In the genomic region with DNA sequence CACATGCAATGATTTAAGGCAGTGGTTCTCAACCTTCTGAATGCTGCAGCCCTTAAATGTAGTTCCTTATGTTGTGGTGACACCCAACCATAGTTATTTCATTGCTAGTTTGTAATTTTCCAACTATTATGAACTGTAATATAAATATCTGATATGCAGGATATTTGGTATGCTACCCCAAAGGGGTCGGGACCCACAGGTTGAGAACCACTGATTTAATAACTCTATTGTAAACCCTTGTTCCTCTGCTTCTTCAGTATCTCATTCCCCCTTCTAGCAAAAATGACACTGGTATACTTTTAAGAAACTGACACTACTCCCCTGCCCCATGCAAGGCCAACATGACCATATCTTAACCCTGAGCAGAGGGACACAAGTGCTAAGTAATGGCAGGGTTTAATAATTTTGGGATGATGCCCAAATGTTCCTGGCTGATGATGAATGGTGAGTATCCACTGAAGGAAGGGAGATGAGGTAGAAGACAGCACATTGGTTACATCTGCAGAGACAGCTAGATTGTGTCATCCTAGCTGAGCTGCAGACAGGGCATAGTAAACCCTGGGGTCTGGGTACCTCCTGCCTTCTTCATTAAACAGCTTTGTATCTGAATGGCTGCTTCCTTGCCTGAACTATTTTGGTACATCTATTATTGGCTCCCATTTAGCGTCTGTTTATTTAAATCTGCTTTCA, we compare ENCODE assay signal across 24 mouse cellular contexts. TPM values are rescaled to one million over a fixed set of nuclear protein-coding genes. Genes with fewer than 3 reads are reported as not detected.
DNase-seq lines count a peak whose midpoint lies in the region; ATAC-seq lines count a peak whose summit lies in the region.
"Had no signal": no experiment of that assay in that cellular context is flagged by ENCODE, and none has a peak within 500 bp of the region (broad histone marks: within the 10 kb centered on the region; RNA-seq: fewer than 3 reads in every experiment).

No protein-coding gene starts in this region.

- H3K27me3 ChIP-seq in hindbrain, embryonic 10.5 days (ENCODE audit: insufficient read depth, poor library complexity, severe bottlenecking): peaks cover 37% of the 10 kb centered on the region
- H3K27me3 ChIP-seq in hindbrain, embryonic 11.5 days (ENCODE audit: control insufficient read depth, insufficient read depth, low read length): no peaks in the 10 kb centered on the region
- no peaks in the 10 kb centered on the region for H3K27me3 ChIP-seq in midbrain, embryonic 11.5 days (ENCODE audit: control insufficient read depth, insufficient read depth, low read length)
- H3K27me3 ChIP-seq in midbrain, embryonic 16.5 days (ENCODE audit: control insufficient read depth, insufficient read depth, low read depth, low read length): no peaks in the 10 kb centered on the region
- 0 out of 2 replicates have a peak, but pooled peaks cover 2% of the 10 kb centered on the region for H3K27me3 ChIP-seq in forebrain, embryonic 12.5 days
- H3K27me3 ChIP-seq in neural tube, embryonic 14.5 days (ENCODE audit: control insufficient read depth, insufficient read depth, low read length): no peaks in the 10 kb centered on the region
- H3K27me3 ChIP-seq: embryonic facial prominence, embryonic 13.5 days; intestine, embryonic 15.5 days; limb, embryonic 15.5 days; liver, embryonic 15.5 days; neural tube, embryonic 12.5 days had no signal

- no peak overlapping the region for H3K9ac ChIP-seq in hindbrain, embryonic 11.5 days (ENCODE audit: low read depth, low read length)
- no peak overlapping the region for H3K9ac ChIP-seq in midbrain, embryonic 11.5 days (ENCODE audit: low read length)
- no peak overlapping the region for H3K9ac ChIP-seq in midbrain, embryonic 16.5 days (ENCODE audit: low read depth, low read length)
- no peak overlapping the region for H3K9ac ChIP-seq in forebrain, embryonic 12.5 days
- H3K9ac ChIP-seq in neural tube, embryonic 14.5 days (replicated peaks; ENCODE audit: low read depth, low read length): no peak overlapping the region
- H3K9ac ChIP-seq: embryonic facial prominence, embryonic 13.5 days; intestine, embryonic 15.5 days; limb, embryonic 15.5 days; liver, embryonic 15.5 days; neural tube, embryonic 12.5 days had no signal

- WGBS in hindbrain, embryonic 10.5 days: 78% methylated on average over 2 of the region's 2 CpGs
- WGBS in hindbrain, embryonic 11.5 days: 69% methylated on average over 2 of the region's 2 CpGs
- 80% methylated on average over 2 of the region's 2 CpGs for WGBS in midbrain, embryonic 11.5 days
- WGBS in midbrain, embryonic 16.5 days: 59% methylated on average over 2 of the region's 2 CpGs
- 55% methylated on average over 2 of the region's 2 CpGs for WGBS in forebrain, embryonic 12.5 days
- WGBS in neural tube, embryonic 14.5 days: 72% methylated on average over 2 of the region's 2 CpGs

- no peak overlapping the region for H3K4me2 ChIP-seq in hindbrain, embryonic 11.5 days (replicated peaks; ENCODE audit: low read depth, low read length)
- H3K4me2 ChIP-seq in midbrain, embryonic 11.5 days: no peak overlapping the region
- H3K4me2 ChIP-seq in midbrain, embryonic 16.5 days (ENCODE audit: low read length): no peak overlapping the region
- H3K4me2 ChIP-seq in forebrain, embryonic 12.5 days: no peak overlapping the region
- H3K4me2 ChIP-seq in neural tube, embryonic 14.5 days (ENCODE audit: low read depth, low read length): no peak overlapping the region
- H3K4me2 ChIP-seq: intestine, embryonic 15.5 days; limb, embryonic 15.5 days; liver, embryonic 15.5 days had no signal

- H3K27ac ChIP-seq in hindbrain, embryonic 10.5 days: peak overlapping the region; percentile 83; the same call in 1 of the 2 replicates
- no peak overlapping the region for H3K27ac ChIP-seq in hindbrain, embryonic 11.5 days (ENCODE audit: low read depth, low read length)
- peak overlapping the region; percentile 68 for H3K27ac ChIP-seq in midbrain, embryonic 11.5 days (ENCODE audit: low read depth, low read length)
- no peak overlapping the region for H3K27ac ChIP-seq in midbrain, embryonic 16.5 days (ENCODE audit: low read length)
- peak overlapping the region; percentile 88 for H3K27ac ChIP-seq in forebrain, embryonic 12.5 days
- H3K27ac ChIP-seq in neural tube, embryonic 14.5 days (ENCODE audit: low read depth, low read length): no peak overlapping the region
- H3K27ac ChIP-seq: embryonic facial prominence, embryonic 13.5 days; heart, adult 2 months; intestine, embryonic 15.5 days; limb, embryonic 15.5 days; liver, embryonic 15.5 days; neural tube, embryonic 12.5 days had no signal

- no peak for DNase-seq in hindbrain, embryonic 10.5 days (ENCODE audit: low spot score)
- no peak for DNase-seq in hindbrain, embryonic 11.5 days (ENCODE audit: low spot score)
- DNase-seq in midbrain, embryonic 11.5 days (ENCODE audit: low spot score, missing footprints): peak; percentile 84
- DNase-seq in right cerebral cortex, postnatal 25 days: no peak
- DNase-seq: adrenal gland, postnatal 10 days; cerebellum, adult 9-11 months; gastrocnemius, postnatal 14 days; heart, adult 2 months; heart, postnatal 36 days; kidney, postnatal 36 days; thymus, postnatal 14 days had no signal

- H3K36me3 ChIP-seq in hindbrain, embryonic 10.5 days: no peaks in the 10 kb centered on the region
- no peaks in the 10 kb centered on the region for H3K36me3 ChIP-seq in hindbrain, embryonic 11.5 days (ENCODE audit: control insufficient read depth, insufficient read depth, low read length)
- no peaks in the 10 kb centered on the region for H3K36me3 ChIP-seq in midbrain, embryonic 11.5 days (ENCODE audit: control insufficient read depth, insufficient read depth, low read length)
- no peaks in the 10 kb centered on the region for H3K36me3 ChIP-seq in midbrain, embryonic 16.5 days (ENCODE audit: control insufficient read depth, insufficient read depth, low read length)
- H3K36me3 ChIP-seq in forebrain, embryonic 12.5 days (replicated peaks): no peaks in the 10 kb centered on the region
- H3K36me3 ChIP-seq in neural tube, embryonic 14.5 days (ENCODE audit: control insufficient read depth, insufficient read depth, low read length): no peaks in the 10 kb centered on the region
- H3K36me3 ChIP-seq: embryonic facial prominence, embryonic 13.5 days; G1E; intestine, embryonic 15.5 days; limb, embryonic 15.5 days; liver, embryonic 15.5 days; neural tube, embryonic 12.5 days had no signal

- ATAC-seq in hindbrain, embryonic 11.5 days (ENCODE audit: low FRiP score): no peak
- no peak for ATAC-seq in midbrain, embryonic 11.5 days (ENCODE audit: low FRiP score)
- no peak for ATAC-seq in midbrain, embryonic 16.5 days
- ATAC-seq in forebrain, embryonic 12.5 days (ENCODE audit: low FRiP score): no peak
- ATAC-seq in neural tube, embryonic 14.5 days (ENCODE audit: low read depth): peak; percentile 25; the same call in 1 of the 2 replicates
- ATAC-seq in granulocyte monocyte progenitor cell, adult 5-6 weeks (replicated peaks; ENCODE audit: poor library complexity, severe bottlenecking): no peak
- ATAC-seq: activated CD4-positive, CD25-positive, alpha-beta regulatory T cell, adult 4 months; intestine, embryonic 15.5 days; lung, postnatal 0 days had no signal

- H3K4me1 ChIP-seq in hindbrain, embryonic 10.5 days (replicated peaks): peaks cover 39% of the 10 kb centered on the region
- H3K4me1 ChIP-seq in hindbrain, embryonic 11.5 days (replicated peaks; ENCODE audit: control insufficient read depth, insufficient read depth, low read length): no peaks in the 10 kb centered on the region; the same call in 1 of the 2 replicates
- peaks cover 23% of the 10 kb centered on the region for H3K4me1 ChIP-seq in midbrain, embryonic 11.5 days (ENCODE audit: control insufficient read depth, insufficient read depth, low read length)
- peaks cover 7% of the 10 kb centered on the region for H3K4me1 ChIP-seq in midbrain, embryonic 16.5 days (ENCODE audit: control insufficient read depth, insufficient read depth, low read length)
- H3K4me1 ChIP-seq in forebrain, embryonic 12.5 days: peaks cover 35% of the 10 kb centered on the region
- peaks cover 7% of the 10 kb centered on the region; the same call in 1 of the 2 replicates for H3K4me1 ChIP-seq in neural tube, embryonic 14.5 days (ENCODE audit: control insufficient read depth, insufficient read depth, low read length)
- H3K4me1 ChIP-seq: intestine, embryonic 15.5 days; liver, embryonic 15.5 days had no signal

- no peaks in the 10 kb centered on the region for H3K9me3 ChIP-seq in hindbrain, embryonic 10.5 days
- no peaks in the 10 kb centered on the region for H3K9me3 ChIP-seq in hindbrain, embryonic 11.5 days (ENCODE audit: control insufficient read depth, low read length)
- no peaks in the 10 kb centered on the region for H3K9me3 ChIP-seq in midbrain, embryonic 11.5 days (ENCODE audit: control insufficient read depth, low read length)
- no peaks in the 10 kb centered on the region for H3K9me3 ChIP-seq in midbrain, embryonic 16.5 days (replicated peaks; ENCODE audit: control insufficient read depth, low read length, poor library complexity, severe bottlenecking)
- no peaks in the 10 kb centered on the region for H3K9me3 ChIP-seq in forebrain, embryonic 12.5 days
- H3K9me3 ChIP-seq in neural tube, embryonic 14.5 days (ENCODE audit: control insufficient read depth, low read length): no peaks in the 10 kb centered on the region
- H3K9me3 ChIP-seq: embryonic facial prominence, embryonic 13.5 days; intestine, embryonic 15.5 days; limb, embryonic 15.5 days; liver, embryonic 15.5 days; neural tube, embryonic 12.5 days had no signal

- H3K4me3 ChIP-seq in hindbrain, embryonic 10.5 days: no peak overlapping the region
- H3K4me3 ChIP-seq in hindbrain, embryonic 11.5 days (ENCODE audit: low read depth, low read length): no peak overlapping the region
- no peak overlapping the region for H3K4me3 ChIP-seq in midbrain, embryonic 11.5 days (ENCODE audit: low read depth, low read length)
- H3K4me3 ChIP-seq in midbrain, embryonic 16.5 days (ENCODE audit: low read depth, low read length): no peak overlapping the region
- H3K4me3 ChIP-seq in forebrain, embryonic 12.5 days (replicated peaks): no peak overlapping the region
- no peak overlapping the region for H3K4me3 ChIP-seq in neural tube, embryonic 14.5 days (ENCODE audit: low read depth, low read length)
- H3K4me3 ChIP-seq: embryonic facial prominence, embryonic 13.5 days; heart, adult 2 months; intestine, embryonic 15.5 days; limb, embryonic 15.5 days; liver, embryonic 15.5 days; neural tube, embryonic 12.5 days had no signal

RNA-seq across cellular contexts. Expression of a gene that starts 47.2 kb away (rescaled TPM):
- polyA plus RNA-seq in hindbrain, embryonic 10.5 days (2016; fragmentation: Nextera tagmentation; extraction: Ambion mirVana): 15.7 and 41.5 TPM in 2 replicates
- polyA plus RNA-seq in hindbrain, embryonic 11.5 days (2014; fragmentation: Nextera tagmentation; extraction: Ambion mirVana): 42.4 and 51.0 TPM in 2 replicates
- 94.5 and 95.2 TPM in 2 replicates for polyA plus RNA-seq in midbrain, embryonic 11.5 days (2014; fragmentation: Nextera tagmentation; extraction: Ambion mirVana)
- polyA plus RNA-seq in midbrain, embryonic 16.5 days (2015; fragmentation: Nextera tagmentation; extraction: Ambion mirVana): 8.1 and 9.0 TPM in 2 replicates
- 62.3 and 75.3 TPM in 2 replicates for polyA plus RNA-seq in forebrain, embryonic 12.5 days (2016; fragmentation: Nextera tagmentation; extraction: Ambion mirVana)
- polyA plus RNA-seq in neural tube, embryonic 14.5 days (2014; fragmentation: Nextera tagmentation; extraction: Ambion mirVana): 8.7 and 8.8 TPM in 2 replicates
- total RNA-seq in granulocyte monocyte progenitor cell, adult 5-6 weeks (2014; fragmentation: Nextera tagmentation): not detected in 2 replicates
- total RNA-seq in granulocyte monocyte progenitor cell, adult 5-6 weeks (2017): not detected in 2 replicates
- total RNA-seq: G1E; gastrocnemius, postnatal 14 days; heart, postnatal 36 days; monocyte, adult 5-6 weeks had no signal
- polyA plus RNA-seq: activated CD4-positive, CD25-positive, alpha-beta regulatory T cell, adult 4 months; G1E had no signal

Comparison
In these comparisons a context has a peak if more than half of its experiments do, and no peak if none do; other contexts are left out.
1. H3K27ac ChIP-seq: peak in hindbrain, embryonic 10.5 days (single experiment), midbrain, embryonic 11.5 days (single experiment) and forebrain, embryonic 12.5 days (single experiment); none in hindbrain, embryonic 11.5 days (single experiment), midbrain, embryonic 16.5 days (single experiment) and neural tube, embryonic 14.5 days (single experiment).